Mouse (Mus musculus): ENCODE measurements around the gene Hs3st2. TPM values are rescaled to one million over a fixed set of nuclear protein-coding genes. Genes with fewer than 3 reads are reported as not detected.

Gene Hs3st2
- polyA plus RNA-seq, 1 experiment from 2014 or later: 0.56 TPM

DNA sequence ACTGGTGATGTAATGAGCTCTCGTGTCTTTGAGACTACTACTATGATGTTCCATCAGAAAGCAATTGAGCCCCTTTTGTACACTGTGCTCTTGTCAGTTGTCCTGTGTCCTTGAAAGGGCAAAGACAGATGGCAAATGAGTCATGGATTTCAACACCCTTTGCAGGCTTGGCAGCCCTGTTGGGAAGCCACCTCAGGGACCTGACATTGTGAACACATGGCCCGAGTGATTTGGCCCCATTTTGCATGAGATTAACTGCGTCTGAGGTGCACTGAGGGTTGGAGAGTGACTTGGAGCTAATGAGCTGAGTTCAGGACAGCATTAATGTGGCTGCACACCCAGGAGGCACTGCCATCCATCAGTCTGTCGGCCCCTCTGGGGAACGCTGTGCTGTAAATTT is 74.7 kb downstream of the Hs3st2 start:
- Histone ChIP-seq H3K4me1 (no peaks in the 10 kb centered on the region), H3K27ac (replicated peaks) (no peak overlapping the region), H3K27me3 (replicated peaks; ENCODE audit: low read depth, poor library complexity, severe bottlenecking) (no peaks in the 10 kb centered on the region), H3K36me3 (replicated peaks) (no peaks in the 10 kb centered on the region), H3K4me3 (no peak overlapping the region), H3K9me3 (no peaks in the 10 kb centered on the region)
- no peak for DNase-seq (ENCODE audit: low spot score)
- 85% methylated on average over 5 of the region's 5 CpGs for WGBS

DNA sequence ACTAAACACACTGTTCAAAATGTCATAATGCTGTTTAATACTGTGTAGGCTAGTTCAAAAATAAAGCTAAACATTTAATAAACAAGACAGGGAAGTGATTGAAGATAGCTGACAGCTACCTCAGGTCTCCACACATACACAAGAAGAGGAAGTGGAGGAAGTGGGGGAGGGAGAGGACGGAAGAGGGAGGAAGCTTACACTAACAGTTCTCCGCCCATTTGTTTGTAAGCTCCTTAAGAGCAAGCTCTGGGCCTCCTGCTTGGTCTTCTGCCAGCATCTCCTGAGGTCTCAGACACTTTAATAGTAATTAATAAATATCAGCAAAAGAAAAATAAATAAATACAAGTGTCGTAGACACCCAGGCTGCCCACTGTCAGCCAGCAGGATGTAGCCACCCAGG is 77.8 kb downstream of the Hs3st2 start:
- Histone ChIP-seq H3K27me3 (replicated peaks; ENCODE audit: low read depth, poor library complexity, severe bottlenecking) (no peaks in the 10 kb centered on the region), H3K36me3 (replicated peaks) (no peaks in the 10 kb centered on the region), H3K4me3 (no peak overlapping the region), H3K27ac (replicated peaks) (no peak overlapping the region), H3K9me3 (no peaks in the 10 kb centered on the region), H3K4me1 (no peaks in the 10 kb centered on the region)
- no peak for DNase-seq (ENCODE audit: low spot score)
- 58% methylated on average over 3 of the region's 3 CpGs for WGBS

DNA sequence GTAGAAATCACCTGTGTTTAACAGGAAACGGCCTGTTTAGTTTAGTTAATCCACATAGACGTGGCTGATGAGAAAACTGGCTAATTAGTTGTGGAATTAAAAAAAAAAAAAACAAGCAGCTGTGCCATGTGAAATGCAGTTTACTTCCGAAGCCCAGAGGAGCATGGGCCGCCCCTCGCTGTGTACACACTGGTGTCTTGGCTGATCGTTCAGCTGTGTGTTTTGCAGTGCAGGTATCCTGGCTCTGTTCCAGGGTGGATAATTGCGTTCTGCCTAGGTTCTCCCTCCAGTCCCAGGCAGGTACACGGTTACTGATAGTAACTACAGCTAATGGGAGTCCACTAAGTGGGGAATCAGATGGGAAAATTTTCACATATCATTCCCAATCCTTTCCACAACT is 86.6 kb downstream of the Hs3st2 start:
- 74% methylated on average over 8 of the region's 8 CpGs for WGBS
- no peaks in the 10 kb centered on the region for H3K36me3 ChIP-seq (replicated peaks)
- no peak overlapping the region for H3K4me3 ChIP-seq
- DNase-seq (ENCODE audit: low spot score): no peak
- H3K4me1 ChIP-seq: no peaks in the 10 kb centered on the region
- no peaks in the 10 kb centered on the region for H3K9me3 ChIP-seq
- H3K27ac ChIP-seq (replicated peaks): no peak overlapping the region
- H3K27me3 ChIP-seq (replicated peaks; ENCODE audit: low read depth, poor library complexity, severe bottlenecking): no peaks in the 10 kb centered on the region

DNA sequence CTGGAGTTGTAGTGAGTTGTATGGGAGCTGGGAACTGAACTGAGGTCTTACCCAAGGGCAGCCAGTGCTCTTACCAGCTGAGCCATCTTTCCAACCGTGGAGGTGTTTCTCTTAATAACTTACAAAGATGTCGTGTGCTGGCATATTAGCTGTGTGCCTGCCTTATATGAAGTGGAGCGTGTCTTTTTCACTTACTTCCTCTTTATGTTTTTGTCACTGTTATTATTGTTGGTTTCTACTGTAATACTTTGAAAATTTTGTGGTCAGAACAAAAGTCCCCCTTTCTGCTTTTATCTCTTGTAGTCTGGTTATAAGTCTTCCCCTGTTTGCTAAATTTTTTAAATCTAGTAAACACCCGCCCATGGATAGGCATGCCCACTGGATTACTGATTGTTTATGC is 88.4 kb downstream of the Hs3st2 start:
- Histone ChIP-seq H3K9me3 (no peaks in the 10 kb centered on the region), H3K4me3 (no peak overlapping the region), H3K27me3 (replicated peaks; ENCODE audit: low read depth, poor library complexity, severe bottlenecking) (no peaks in the 10 kb centered on the region), H3K27ac (replicated peaks) (no peak overlapping the region), H3K4me1 (no peaks in the 10 kb centered on the region), H3K36me3 (replicated peaks) (no peaks in the 10 kb centered on the region)
- 87% methylated on average over 4 of the region's 4 CpGs for WGBS
- no peak for DNase-seq (ENCODE audit: low spot score)

DNA sequence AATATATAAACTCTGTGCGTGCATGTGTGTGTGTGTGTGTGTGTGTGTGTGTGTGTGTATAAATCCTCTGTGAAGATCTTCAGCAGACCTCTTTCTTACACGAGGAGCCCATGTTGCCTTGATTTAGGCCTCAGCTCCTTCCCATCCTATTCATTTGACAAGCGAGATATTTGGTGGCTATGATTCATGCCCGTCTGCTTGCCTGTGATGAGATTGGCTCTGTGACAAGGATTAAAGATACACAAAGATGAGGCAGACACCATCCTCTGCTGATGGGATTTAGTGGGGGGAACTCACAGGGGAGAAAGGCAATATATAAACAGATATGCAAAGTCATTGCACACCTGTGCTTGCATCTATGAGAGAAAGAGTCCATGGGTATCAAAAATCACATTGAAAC is 92.9 kb downstream of the Hs3st2 start:
- no peaks in the 10 kb centered on the region for H3K9me3 ChIP-seq
- H3K36me3 ChIP-seq (replicated peaks): no peaks in the 10 kb centered on the region
- no peaks in the 10 kb centered on the region for H3K27me3 ChIP-seq (replicated peaks; ENCODE audit: low read depth, poor library complexity, severe bottlenecking)
- no peak overlapping the region for H3K4me3 ChIP-seq
- no peak overlapping the region for H3K27ac ChIP-seq (replicated peaks)
- no peak for DNase-seq (ENCODE audit: low spot score)
- 84% methylated on average over 4 of the region's 4 CpGs for WGBS
- no peaks in the 10 kb centered on the region for H3K4me1 ChIP-seq

- WGBS: 74% methylated on average over 2 of the region's 2 CpGs
- H3K27ac ChIP-seq (replicated peaks): no peak overlapping the region
- H3K36me3 ChIP-seq (replicated peaks): no peaks in the 10 kb centered on the region
- H3K27me3 ChIP-seq (replicated peaks; ENCODE audit: low read depth, poor library complexity, severe bottlenecking): no peaks in the 10 kb centered on the region
- H3K4me3 ChIP-seq: no peak overlapping the region
- H3K9me3 ChIP-seq: no peaks in the 10 kb centered on the region
- H3K4me1 ChIP-seq: no peaks in the 10 kb centered on the region
- peak; percentile 11 for DNase-seq (ENCODE audit: low spot score)
Observed at GRCm38 (mm10) chr7:121485266-121485665, 93.6 kb downstream of the Hs3st2 start.

DNA sequence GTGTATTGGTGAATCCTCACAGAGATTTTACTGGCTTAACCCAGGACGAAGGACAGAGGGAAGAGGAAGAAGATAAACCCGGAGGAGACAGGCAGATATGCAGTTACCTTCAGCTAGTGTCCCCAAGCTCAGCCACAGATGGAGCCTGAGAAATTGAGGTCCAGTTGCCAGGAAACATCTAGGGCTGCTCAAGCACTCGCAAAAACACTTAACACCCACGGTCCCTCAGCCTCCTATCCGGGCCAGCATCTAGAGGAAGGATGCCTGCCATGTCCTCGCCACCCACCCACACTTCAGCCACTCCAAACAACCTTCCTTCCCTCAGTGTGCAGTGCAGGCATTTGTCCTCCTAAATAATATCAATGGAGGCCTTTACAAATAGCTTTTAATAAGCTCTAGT is 95.6 kb downstream of the Hs3st2 start:
- no peak overlapping the region for H3K27ac ChIP-seq (replicated peaks)
- H3K36me3 ChIP-seq (replicated peaks): no peaks in the 10 kb centered on the region
- DNase-seq (ENCODE audit: low spot score): no peak
- no peaks in the 10 kb centered on the region for H3K9me3 ChIP-seq
- H3K4me1 ChIP-seq: no peaks in the 10 kb centered on the region; the same call in 1 of the 2 replicates
- H3K27me3 ChIP-seq (replicated peaks; ENCODE audit: low read depth, poor library complexity, severe bottlenecking): no peaks in the 10 kb centered on the region
- WGBS: 75% methylated on average over 6 of the region's 6 CpGs
- no peak overlapping the region for H3K4me3 ChIP-seq

- Histone ChIP-seq H3K36me3 (replicated peaks) (no peaks in the 10 kb centered on the region), H3K27ac (replicated peaks) (no peak overlapping the region), H3K27me3 (replicated peaks; ENCODE audit: low read depth, poor library complexity, severe bottlenecking) (no peaks in the 10 kb centered on the region), H3K4me1 (no peaks in the 10 kb centered on the region; the same call in 1 of the 2 replicates), H3K4me3 (no peak overlapping the region), H3K9me3 (no peaks in the 10 kb centered on the region)
- no peak for DNase-seq (ENCODE audit: low spot score)
- WGBS: 86% methylated on average over 9 of the region's 9 CpGs
Observed at GRCm38 (mm10) chr7:121489401-121489800, 97.7 kb downstream of the Hs3st2 start.

- no peak for DNase-seq (ENCODE audit: low spot score)
- Histone ChIP-seq H3K4me1 (no peaks in the 10 kb centered on the region; the same call in 1 of the 2 replicates), H3K36me3 (replicated peaks) (no peaks in the 10 kb centered on the region), H3K27ac (replicated peaks) (no peak overlapping the region), H3K4me3 (no peak overlapping the region), H3K27me3 (replicated peaks; ENCODE audit: low read depth, poor library complexity, severe bottlenecking) (no peaks in the 10 kb centered on the region), H3K9me3 (no peaks in the 10 kb centered on the region)
- 52% methylated on average over 3 of the region's 3 CpGs for WGBS
Observed at GRCm38 (mm10) chr7:121491455-121492005, 99.9 kb downstream of the Hs3st2 start.

DNA sequence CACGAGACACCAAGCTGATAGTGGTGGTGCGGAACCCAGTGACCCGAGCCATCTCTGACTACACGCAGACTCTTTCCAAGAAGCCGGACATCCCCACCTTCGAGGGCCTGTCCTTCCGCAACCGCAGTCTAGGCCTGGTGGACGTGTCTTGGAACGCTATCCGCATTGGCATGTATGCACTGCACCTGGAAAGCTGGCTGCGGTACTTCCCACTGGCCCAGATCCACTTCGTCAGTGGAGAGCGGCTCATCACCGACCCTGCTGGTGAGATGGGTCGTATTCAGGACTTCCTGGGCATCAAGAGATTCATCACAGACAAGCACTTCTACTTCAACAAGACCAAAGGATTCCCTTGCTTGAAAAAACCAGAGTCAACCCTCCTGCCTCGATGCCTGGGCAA is 108.9 kb downstream of the Hs3st2 start:
- DNase-seq (ENCODE audit: low spot score): no peak
- Histone ChIP-seq H3K36me3 (replicated peaks) (no peaks in the 10 kb centered on the region), H3K4me1 (no peaks in the 10 kb centered on the region), H3K4me3 (no peak overlapping the region), H3K27me3 (replicated peaks; ENCODE audit: low read depth, poor library complexity, severe bottlenecking) (no peaks in the 10 kb centered on the region), H3K27ac (replicated peaks) (no peak overlapping the region), H3K9me3 (no peaks in the 10 kb centered on the region)
- WGBS: 89% methylated on average over 17 of the region's 17 CpGs

GRCm38 (mm10) chr7:121501666-121502065 is 110.0 kb downstream of the Hs3st2 start:
- Histone ChIP-seq H3K27me3 (replicated peaks; ENCODE audit: low read depth, poor library complexity, severe bottlenecking) (no peaks in the 10 kb centered on the region), H3K9me3 (no peaks in the 10 kb centered on the region), H3K36me3 (replicated peaks) (no peaks in the 10 kb centered on the region), H3K27ac (replicated peaks) (no peak overlapping the region), H3K4me3 (no peak overlapping the region), H3K4me1 (no peaks in the 10 kb centered on the region)
- 89% methylated on average over 10 of the region's 10 CpGs for WGBS
- no peak for DNase-seq (ENCODE audit: low spot score)

DNA sequence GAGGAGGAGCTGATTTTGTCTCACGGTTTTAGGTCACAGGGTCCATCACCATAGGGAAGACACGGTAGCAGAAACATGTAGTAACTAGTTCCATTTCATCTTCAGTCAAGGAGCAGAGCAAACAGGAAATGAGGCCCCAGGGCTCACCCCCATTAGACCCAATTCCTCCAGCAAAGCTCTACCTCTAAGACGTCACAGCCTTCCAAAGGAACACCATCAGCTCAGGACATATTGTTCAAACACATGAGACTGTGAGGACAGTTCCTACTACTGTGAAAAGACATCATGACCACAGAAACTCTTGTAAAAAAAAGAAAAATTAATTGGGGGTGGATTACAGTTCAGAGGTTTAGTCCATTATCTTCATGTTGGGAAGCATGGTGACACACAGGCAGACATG is 125.1 kb downstream of the Hs3st2 start:
- no peaks in the 10 kb centered on the region for H3K4me1 ChIP-seq
- H3K9me3 ChIP-seq: peaks cover 4% of the 10 kb centered on the region; the same call in 1 of the 2 replicates
- H3K4me3 ChIP-seq: no peak overlapping the region
- H3K27ac ChIP-seq (replicated peaks): no peak overlapping the region
- no peak for DNase-seq (ENCODE audit: low spot score)
- no peaks in the 10 kb centered on the region for H3K27me3 ChIP-seq (replicated peaks; ENCODE audit: low read depth, poor library complexity, severe bottlenecking)
- 61% methylated on average over 3 of the region's 3 CpGs for WGBS
- no peaks in the 10 kb centered on the region for H3K36me3 ChIP-seq (replicated peaks)

- Histone ChIP-seq H3K4me1 (no peaks in the 10 kb centered on the region), H3K4me3 (no peak overlapping the region), H3K27ac (replicated peaks) (no peak overlapping the region), H3K9me3 (peaks cover 4% of the 10 kb centered on the region; the same call in 1 of the 2 replicates), H3K36me3 (replicated peaks) (no peaks in the 10 kb centered on the region), H3K27me3 (replicated peaks; ENCODE audit: low read depth, poor library complexity, severe bottlenecking) (no peaks in the 10 kb centered on the region)
- WGBS: 81% methylated on average over 3 of the region's 3 CpGs
- no peak for DNase-seq (ENCODE audit: low spot score)
Observed at GRCm38 (mm10) chr7:121517165-121517591, 125.5 kb downstream of the Hs3st2 start.

Measured in embryonic facial prominence, embryonic 10.5 days (tissue).